Mouse (Mus musculus) midbrain, postnatal 0 days (tissue): Measurements from ENCODE around the gene Alx1. TPM values are rescaled to one million over a fixed set of nuclear protein-coding genes. Genes with fewer than 3 reads are reported as not detected.

Experiments used
- ATAC-seq: fragments of 200-750 bp; cut with Nextera tagmentation; 2 replicates; pipeline ENCODE4 v1.8.0; 2017; ENCODE audit warnings: moderate number of reproducible peaks, mild to moderate bottlenecking, moderate TSS enrichment, moderate library complexity; ENCODE audit not compliant: low FRiP score
- DNase-seq: peaks from one replicate; pipeline ENCODE4 v3.0.0-alpha.2; 2015; ENCODE audit warnings: low spot score
- H3K27ac ChIP-seq: fragments of 300-500 bp; sonication (generic); 2 replicates; pipeline ENCODE4 v1.5.1; 2014; ENCODE audit warnings: low read depth, mild to moderate bottlenecking, low read length, mixed read lengths
- H3K27me3 ChIP-seq: fragments of 300-500 bp; sonication (generic); 2 replicates; pipeline ENCODE4 v1.6.1; 2014; ENCODE audit warnings: low read length, control low read depth, mixed read lengths; ENCODE audit not compliant: insufficient read depth
- H3K36me3 ChIP-seq: fragments of 300-500 bp; sonication (generic); 2 replicates; pipeline ENCODE4 v1.6.1; 2014; ENCODE audit warnings: low read length, control low read depth, mixed read lengths; ENCODE audit not compliant: insufficient read depth
- H3K4me1 ChIP-seq: fragments of 300-500 bp; sonication (generic); 2 replicates; pipeline ENCODE4 v1.6.1; 2014; ENCODE audit warnings: mild to moderate bottlenecking, control low read depth, antibody characterized with exemption, low read length, mixed read lengths; ENCODE audit not compliant: insufficient read depth
- H3K4me2 ChIP-seq: fragments of 300-500 bp; sonication (generic); 2 replicates; pipeline ENCODE4 v1.6.1; 2014; ENCODE audit warnings: low read depth, mild to moderate bottlenecking, low read length, mixed read lengths; ENCODE audit not compliant: poor library complexity, severe bottlenecking
- H3K4me3 ChIP-seq: fragments of 300-500 bp; sonication (generic); 2 replicates; pipeline ENCODE4 v1.5.1; 2014; ENCODE audit warnings: low read depth, mild to moderate bottlenecking, low read length, moderate library complexity
- H3K9ac ChIP-seq: fragments of 300-500 bp; sonication (generic); replicated peaks from 2 replicates; pipeline ENCODE4 v1.6.1; 2014; ENCODE audit warnings: mild to moderate bottlenecking, low read length, moderate library complexity, mixed read lengths; ENCODE audit not compliant: poor library complexity, severe bottlenecking
- H3K9me3 ChIP-seq: fragments of 300-500 bp; sonication (generic); 2 replicates; pipeline ENCODE4 v1.6.1; 2016; ENCODE audit warnings: low read length, control low read depth
- CTCF ChIP-seq: IDR thresholded peaks from 2 replicates; pipeline ENCODE4 v1.5.1; 2016; ENCODE audit warnings: antibody characterized with exemption, mild to moderate bottlenecking
- WGBS: fragments of 180-500 bp; shearing (Covaris S2); extraction: QIAGEN DNeasy Blood & Tissue Kit; methylation state at CpG from one replicate; pipeline ENCODE4 v1.1.7; 2014; 5-methylcytosine and 5-hydroxymethylcytosine counted together
- polyA plus RNA-seq: library from polyadenylated mRNA; unstranded; fragments of >200 nt; fragmentation: Nextera tagmentation; extraction: Ambion mirVana; gene quantifications from 2 replicates; pipeline ENCODE4 v1.2.1, GENCODE M21; 2015
- total RNA-seq: library from RNA; depleted of rRNA; stranded (reverse); fragments of >200 nt; gene quantifications from 2 replicates; pipeline ENCODE4 v1.2.3, GENCODE M21; 2014; rRNA removed

Alx1 gene
- total and polyA plus RNA-seq, 2 experiments from 2014 or later = 0.60 TPM; not detected in 1

DNA sequence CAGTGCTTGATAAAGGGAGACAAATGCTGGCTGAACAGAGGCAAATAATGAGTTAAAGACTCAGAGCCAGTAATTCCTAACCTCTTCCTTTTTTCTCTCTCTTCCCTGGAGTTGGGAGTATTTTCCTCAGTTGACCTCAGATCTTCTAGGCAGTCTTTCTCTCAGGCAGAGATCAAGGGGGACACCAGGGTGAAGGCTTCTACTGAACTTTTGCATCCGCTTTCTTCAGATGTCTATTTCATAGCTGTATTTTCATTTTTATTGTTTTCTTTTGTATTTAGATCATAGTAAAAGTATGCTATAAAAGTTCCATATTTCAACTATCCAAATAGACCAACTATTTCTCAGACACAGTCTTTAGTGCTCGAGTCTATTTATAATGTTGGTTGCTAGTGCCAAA is 27.5 kb downstream of the Alx1 start:
- ATAC-seq (no peak), DNase-seq (no peak)
- H3K9me3 ChIP-seq = no peaks in the 10 kb centered on the region
- H3K4me3 ChIP-seq = no peak overlapping the region
- H3K9ac ChIP-seq = no peak overlapping the region
- H3K4me1 ChIP-seq = no peaks in the 10 kb centered on the region
- TF ChIP-seq CTCF = no peak
- no peak overlapping the region for H3K4me2 ChIP-seq
- no peaks in the 10 kb centered on the region for H3K27me3 ChIP-seq
- H3K36me3 ChIP-seq = no peaks in the 10 kb centered on the region
- H3K27ac ChIP-seq = no peak overlapping the region
- 88% methylated on average over 2 of the region's 2 CpGs for WGBS

DNA sequence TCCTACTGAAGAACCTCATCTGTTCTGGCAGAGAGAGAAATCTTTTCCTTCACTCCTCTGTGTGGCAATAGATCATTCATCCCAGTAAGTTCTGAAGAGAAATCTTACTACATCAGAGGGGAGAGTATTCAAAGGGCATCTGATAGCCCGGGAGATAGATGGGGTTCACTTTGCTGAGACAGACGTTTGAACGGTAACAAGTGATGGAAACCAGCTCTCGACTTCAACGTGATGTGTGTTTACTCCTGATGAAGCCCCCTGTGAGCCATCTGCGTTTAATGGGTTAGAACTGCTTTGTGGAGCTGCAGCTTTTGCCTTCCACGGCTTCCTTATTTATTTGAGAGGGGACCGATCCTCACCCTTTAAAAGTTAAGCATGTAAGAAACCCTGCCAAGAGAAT is 29.1 kb downstream of the Alx1 start:
- DNase-seq (no peak), ATAC-seq (no peak)
- H3K4me1 ChIP-seq = no peaks in the 10 kb centered on the region
- no peaks in the 10 kb centered on the region for H3K36me3 ChIP-seq
- TF ChIP-seq CTCF = no peak
- H3K9me3 ChIP-seq = no peaks in the 10 kb centered on the region
- no peaks in the 10 kb centered on the region for H3K27me3 ChIP-seq
- H3K4me3 ChIP-seq = no peak overlapping the region
- H3K9ac ChIP-seq = no peak overlapping the region
- no peak overlapping the region for H3K27ac ChIP-seq
- WGBS = 68% methylated on average over 8 of the region's 8 CpGs
- H3K4me2 ChIP-seq = no peak overlapping the region

DNA sequence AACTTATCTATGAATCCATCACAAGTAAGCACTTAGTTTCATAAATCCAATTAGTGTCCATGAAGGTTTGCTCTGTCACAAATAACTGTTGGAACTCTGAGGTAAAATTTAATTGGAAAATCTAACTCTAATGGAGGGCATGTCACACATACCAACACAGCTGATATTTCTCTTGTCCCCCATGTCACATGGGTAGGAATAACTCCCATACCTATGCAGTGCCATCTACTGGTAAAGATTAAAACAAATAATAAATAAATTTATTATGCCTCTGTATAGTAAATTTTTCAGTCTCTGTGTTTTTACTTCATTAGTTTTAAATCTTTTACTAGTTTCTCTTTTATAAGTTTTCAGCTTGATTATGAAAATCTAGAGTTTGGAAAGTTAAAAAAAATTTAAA is 30.4 kb downstream of the Alx1 start:
- no peak for TF ChIP-seq CTCF
- H3K27ac ChIP-seq = no peak overlapping the region
- no peaks in the 10 kb centered on the region for H3K4me1 ChIP-seq
- H3K36me3 ChIP-seq = no peaks in the 10 kb centered on the region
- no peak overlapping the region for H3K9ac ChIP-seq
- H3K27me3 ChIP-seq = no peaks in the 10 kb centered on the region
- no peak for DNase-seq
- H3K4me3 ChIP-seq = no peak overlapping the region
- H3K9me3 ChIP-seq = no peaks in the 10 kb centered on the region
- no peak for ATAC-seq
- H3K4me2 ChIP-seq = no peak overlapping the region

DNA sequence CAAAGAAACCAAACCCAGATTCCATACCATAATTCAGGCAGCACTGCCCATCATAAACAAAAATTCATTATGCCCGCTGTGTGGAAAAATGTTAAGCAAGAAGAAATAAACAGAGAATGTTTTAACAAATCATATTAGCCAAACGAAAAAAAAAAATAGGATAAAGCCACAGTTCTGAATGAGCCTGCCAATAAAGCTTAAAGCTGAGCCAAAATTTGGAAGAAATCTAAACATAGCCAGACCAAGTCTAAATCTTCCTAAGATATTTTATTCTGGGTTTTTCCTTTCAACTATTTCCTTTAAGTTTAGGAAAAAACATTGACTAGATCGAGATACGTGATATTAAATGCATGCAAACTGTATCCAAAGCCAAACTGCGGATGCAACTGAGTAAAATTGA is 54.9 kb downstream of the Alx1 start:
- no peaks in the 10 kb centered on the region for H3K36me3 ChIP-seq
- no peaks in the 10 kb centered on the region for H3K9me3 ChIP-seq
- no peaks in the 10 kb centered on the region for H3K4me1 ChIP-seq
- H3K27ac ChIP-seq = no peak overlapping the region
- 87% methylated on average over 5 of the region's 5 CpGs for WGBS
- no peak for TF ChIP-seq CTCF
- no peak overlapping the region for H3K4me2 ChIP-seq
- ATAC-seq (no peak), DNase-seq (no peak)
- H3K27me3 ChIP-seq = no peaks in the 10 kb centered on the region
- H3K9ac ChIP-seq = no peak overlapping the region
- no peak overlapping the region for H3K4me3 ChIP-seq

DNA sequence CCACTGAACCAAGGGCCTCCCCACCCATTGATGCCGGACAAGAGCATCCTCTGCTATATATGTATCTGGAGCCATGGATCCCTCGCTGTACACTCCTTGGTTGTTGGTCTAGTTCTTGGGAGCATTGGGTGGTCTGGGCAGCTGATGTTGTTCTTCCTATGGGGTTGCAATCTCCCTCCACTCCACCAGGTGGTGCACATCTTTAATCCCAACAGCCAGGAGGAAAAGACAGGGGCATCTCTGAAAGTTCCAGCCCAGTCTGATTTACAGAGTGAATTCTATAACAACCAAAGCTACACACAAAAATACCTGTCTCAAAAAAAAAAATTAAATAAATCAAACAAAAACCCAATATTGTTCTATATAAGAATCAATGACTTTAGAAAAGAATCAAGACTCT is 70.4 kb downstream of the Alx1 start:
- H3K4me3 ChIP-seq = no peak overlapping the region
- H3K4me1 ChIP-seq = no peaks in the 10 kb centered on the region
- no peak for TF ChIP-seq CTCF
- H3K27ac ChIP-seq = no peak overlapping the region
- WGBS = 91% methylated on average over 2 of the region's 2 CpGs
- H3K4me2 ChIP-seq = no peak overlapping the region
- H3K9me3 ChIP-seq = no peaks in the 10 kb centered on the region
- H3K27me3 ChIP-seq = no peaks in the 10 kb centered on the region
- DNase-seq (no peak), ATAC-seq (no peak)
- H3K9ac ChIP-seq = no peak overlapping the region
- H3K36me3 ChIP-seq = no peaks in the 10 kb centered on the region

Other genes starting within 250 kb of the Alx1 start
- 0.61 and 1.2 TPM in 2 replicates for gene Lrriq1, start 206.1 kb upstream of the Alx1 start, total RNA-seq
- gene Lrriq1, start 206.1 kb upstream of the Alx1 start, polyA plus RNA-seq = 1.9 and 3.9 TPM in 2 replicates